Mouse (Mus musculus): ENCODE measurements at regions not wholly inside any gene's neighbourhood (a gene's known extent, or its start where the extent isn't known, plus 50 kb on each side); places are given as distances from the start of the nearest gene placed in this dataset.

DNA sequence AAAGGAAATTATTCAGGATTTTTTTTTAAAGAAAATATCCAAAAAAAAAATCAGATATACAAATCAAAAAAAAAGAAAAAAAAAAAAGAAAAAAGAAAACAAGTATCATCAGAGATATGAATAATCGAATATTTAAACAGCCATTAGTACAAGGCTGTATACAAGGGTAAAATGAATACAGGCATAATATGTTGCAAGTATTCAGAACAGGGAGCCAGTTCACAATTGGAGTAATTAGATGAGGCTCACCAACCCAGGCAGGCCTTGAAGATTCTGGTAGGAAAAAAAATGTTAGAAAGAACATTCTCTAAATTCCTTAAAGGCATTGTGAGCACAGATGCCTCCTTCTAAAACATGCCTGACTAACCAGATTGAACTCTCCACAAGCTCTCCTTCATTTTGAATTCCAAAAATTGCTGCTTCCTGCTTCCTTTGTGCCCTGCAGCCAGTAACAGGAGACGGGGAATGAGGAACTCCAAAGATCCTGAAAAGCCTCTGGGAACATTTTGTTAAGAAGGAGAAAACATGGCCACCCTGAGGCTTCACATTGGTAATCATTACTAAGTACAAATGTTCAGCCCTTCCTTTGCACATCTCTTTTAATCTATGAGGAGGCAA lies 590.6 kb upstream of the Diaph2 start:
- DNase-seq, result peak; percentile 32

All from embryo, embryonic 11 days (tissue).